Mouse (Mus musculus): ENCODE measurements at regions not wholly inside any gene's neighbourhood (a gene's known extent, or its start where the extent isn't known, plus 50 kb on each side); places are given as distances from the start of the nearest gene placed in this dataset.

DNA sequence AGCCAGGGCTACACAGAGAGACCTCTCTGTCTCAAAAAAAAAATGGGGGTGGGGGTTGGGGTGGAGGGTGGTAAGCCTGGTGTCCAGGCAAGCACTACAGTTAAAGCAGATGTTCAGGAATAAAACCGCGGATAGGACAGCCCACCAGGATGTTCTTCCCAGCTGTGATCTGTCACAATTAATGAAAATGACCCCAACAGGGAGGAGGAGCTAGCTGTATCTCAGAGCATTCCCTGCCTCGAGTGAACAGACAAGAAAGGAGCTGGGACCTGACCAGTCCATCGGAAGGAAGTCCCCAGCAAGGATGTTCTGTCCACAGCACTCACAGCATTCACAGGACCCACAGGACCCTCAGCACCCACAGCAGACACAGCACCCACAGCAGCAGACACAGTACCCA, 80.4 kb downstream of the Utp6 start:
- DNase-seq = no peak

- peak; percentile 95 for DNase-seq
Observed at GRCm38 (mm10) chr11:79878091-79878490, 84.1 kb downstream of the Utp6 start.

GRCm38 (mm10) chr11:79877184-79877745, 84.9 kb downstream of the Utp6 start:
- DNase-seq = no peak

GRCm38 (mm10) chr11:79871783-79872628, 90.2 kb downstream of the Utp6 start:
- DNase-seq = no peak

DNA sequence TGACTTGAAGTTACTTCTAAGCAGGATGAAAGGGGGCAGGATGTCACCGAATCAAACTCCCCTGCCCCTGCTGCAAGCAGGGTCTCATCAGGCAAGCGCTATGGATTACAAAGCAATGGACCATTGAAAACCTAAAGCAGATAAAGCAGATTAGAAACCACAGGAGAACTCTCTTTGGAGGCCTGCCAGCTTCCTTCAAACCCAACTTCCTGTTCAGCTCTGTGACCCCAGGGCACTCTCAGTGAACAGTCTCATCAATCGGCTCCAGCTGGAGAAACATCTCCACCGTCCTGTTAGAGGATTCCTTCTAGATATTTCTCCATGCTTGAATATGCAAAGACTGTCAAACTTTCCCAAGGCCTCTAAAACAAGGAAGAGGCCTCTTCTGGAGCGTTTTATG, 92.0 kb downstream of the Utp6 start:
- peak; percentile 95 for DNase-seq

DNA sequence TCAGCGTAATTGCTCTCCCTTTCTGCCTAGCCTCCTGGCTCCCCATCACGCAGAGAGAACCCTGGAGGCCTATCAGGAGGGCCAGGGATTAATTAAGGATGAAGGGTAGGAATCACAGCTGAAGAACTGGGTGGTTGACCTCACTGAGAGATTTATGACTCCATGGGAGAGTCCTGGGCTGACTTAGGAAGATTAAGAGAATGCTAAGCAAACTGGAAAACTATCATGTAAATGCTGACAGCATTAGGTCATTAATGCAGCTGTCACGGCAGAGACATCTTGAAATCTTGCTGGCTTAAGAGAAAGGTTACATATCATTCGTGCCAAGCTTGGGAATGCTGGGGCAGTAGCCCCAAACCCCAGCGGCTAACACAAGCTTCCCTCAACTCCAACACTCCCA, 93.2 kb downstream of the Utp6 start:
- no peak for DNase-seq

DNA sequence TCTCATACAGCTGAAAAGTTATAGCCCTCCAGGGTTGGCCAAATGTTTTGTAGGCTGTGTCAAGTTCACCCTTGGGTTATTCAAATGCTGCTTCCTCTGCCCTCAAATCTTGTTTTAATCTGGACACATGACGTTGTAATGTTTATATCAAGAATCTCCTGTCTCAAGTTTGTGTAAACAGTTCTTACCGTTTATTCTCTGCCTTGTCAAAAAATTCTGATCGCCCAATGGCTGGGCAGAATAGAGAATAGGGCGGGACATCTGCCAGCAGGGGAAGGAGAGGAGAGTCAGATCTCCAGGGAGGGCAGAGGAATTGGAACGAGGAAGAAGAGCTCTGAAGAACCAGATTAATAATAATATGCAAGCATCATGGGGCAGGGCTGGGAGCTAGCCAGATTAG, 97.4 kb downstream of the Utp6 start:
- no peak for DNase-seq

- DNase-seq = no peak
Observed at GRCm38 (mm10) chr11:79863487-79864175, 98.6 kb downstream of the Utp6 start.

- DNase-seq = no peak
Observed at GRCm38 (mm10) chr11:79860611-79861067, 101.6 kb downstream of the Utp6 start.

GRCm38 (mm10) chr11:79856376-79856775, 105.8 kb downstream of the Utp6 start:
- no peak for DNase-seq

- DNase-seq = no peak
Observed at GRCm38 (mm10) chr11:79849545-79849944, 112.6 kb downstream of the Utp6 start.

DNA sequence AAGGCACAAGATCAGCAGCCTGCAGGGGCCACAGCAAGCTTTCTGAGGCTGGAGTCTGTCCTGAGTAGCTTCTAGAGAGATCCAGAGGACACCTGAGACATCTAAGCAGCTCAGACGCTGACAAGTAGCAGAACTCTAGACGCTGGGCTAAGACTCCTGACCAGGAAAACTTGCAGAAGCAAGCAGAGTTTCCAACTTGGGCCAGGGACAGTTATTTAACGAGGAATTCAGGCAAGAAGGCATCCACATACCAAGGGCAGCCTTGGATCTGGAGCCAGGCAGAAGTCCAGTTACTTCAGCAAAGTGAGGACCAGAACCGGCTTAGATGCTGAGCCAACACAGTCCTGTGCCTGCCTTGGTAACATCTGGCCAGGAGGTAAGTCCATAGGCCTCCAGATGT, 117.8 kb downstream of the Utp6 start:
- no peak for DNase-seq

DNA sequence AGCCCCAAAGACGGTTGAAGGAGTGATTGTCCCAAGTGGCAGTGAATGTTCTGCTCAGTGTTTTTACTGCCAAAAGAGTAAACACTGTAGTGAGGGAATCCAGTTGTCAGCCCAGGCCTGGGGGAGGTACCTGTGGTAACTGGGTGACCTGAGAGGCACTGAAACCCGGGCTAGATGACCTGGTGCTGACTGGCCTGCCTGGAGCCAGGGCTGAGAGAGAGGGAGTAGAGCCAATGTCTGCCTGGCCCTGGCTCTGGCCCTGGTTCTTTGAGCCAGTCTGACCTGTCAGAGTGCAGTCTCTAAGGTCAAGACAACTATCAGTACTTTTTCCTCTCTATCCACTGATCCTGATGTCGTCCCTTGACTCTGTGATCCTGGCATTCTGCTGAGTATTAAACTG, 119.2 kb downstream of the Utp6 start:
- no peak for DNase-seq

DNA sequence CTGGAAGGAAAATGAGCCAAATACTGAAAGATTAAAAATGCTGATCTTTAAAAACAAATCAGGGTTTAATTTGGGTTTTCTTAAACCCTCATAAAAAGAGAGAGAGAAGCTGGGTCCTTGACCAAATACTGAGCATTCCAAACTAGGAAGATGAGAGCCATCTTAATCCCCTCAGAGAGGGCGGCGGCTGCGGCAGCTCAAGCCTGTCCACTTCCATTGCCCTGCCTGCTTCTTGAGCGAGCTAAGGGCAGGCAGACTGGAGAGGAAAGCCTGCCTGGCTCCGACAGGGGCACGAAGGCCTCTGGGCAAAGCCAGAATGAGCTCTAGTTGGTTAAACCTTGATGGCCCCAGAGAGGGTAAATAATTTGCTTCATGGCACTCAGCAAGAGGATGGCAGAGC, 122.2 kb downstream of the Utp6 start:
- DNase-seq = peak; percentile 57

GRCm38 (mm10) chr11:79838051-79838450, 124.1 kb downstream of the Utp6 start:
- DNase-seq = no peak

GRCm38 (mm10) chr11:79837076-79837990, 124.9 kb downstream of the Utp6 start:
- no peak for DNase-seq

DNA sequence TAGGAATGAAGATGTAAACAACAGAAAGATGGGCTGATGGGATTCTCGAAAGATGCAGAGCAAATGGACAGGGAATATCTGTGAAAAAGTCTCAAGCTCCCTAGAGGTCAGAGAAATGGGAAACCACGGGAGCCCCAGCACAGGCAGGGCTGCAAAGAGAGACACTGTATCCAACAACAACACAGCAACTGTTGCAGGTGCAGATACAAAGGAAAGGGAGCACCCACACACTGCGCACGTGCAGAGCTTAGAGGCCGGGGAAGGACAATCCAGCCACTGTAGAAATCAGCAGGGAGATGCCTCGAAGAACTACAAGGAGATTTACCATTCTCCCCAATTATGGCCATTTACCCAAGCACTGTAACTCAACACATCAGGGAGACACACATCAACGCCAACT, 126.3 kb downstream of the Utp6 start:
- DNase-seq = no peak

- no peak for DNase-seq
Observed at GRCm38 (mm10) chr11:79833817-79834216, 128.4 kb downstream of the Utp6 start.

- DNase-seq = peak; percentile 92
Observed at GRCm38 (mm10) chr11:79831591-79832320, 130.4 kb downstream of the Utp6 start.

DNA sequence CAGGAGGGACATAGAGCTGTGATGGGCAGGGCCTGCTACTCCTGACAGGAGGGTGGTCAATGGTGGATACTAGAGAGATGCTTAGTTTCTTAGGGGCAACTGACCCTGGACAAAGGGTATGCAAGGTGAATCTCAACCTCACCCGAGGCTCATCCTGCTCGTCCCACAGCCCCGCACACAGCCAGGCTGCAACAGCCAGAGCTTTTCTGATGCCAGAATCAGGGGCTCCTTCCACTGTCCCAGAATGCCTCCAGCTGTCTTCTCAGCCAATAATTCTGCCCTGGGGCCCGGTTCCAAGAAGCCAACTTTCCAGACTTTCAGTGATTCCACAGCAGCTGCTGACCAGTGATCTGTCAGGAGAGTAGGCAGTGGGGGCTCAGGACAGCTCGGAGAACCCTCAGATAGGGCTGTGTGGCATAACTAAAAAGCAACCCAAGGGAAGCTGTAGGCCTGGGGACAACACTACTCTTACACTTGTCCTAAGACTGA, 131.6 kb downstream of the Utp6 start:
- DNase-seq = no peak

DNA sequence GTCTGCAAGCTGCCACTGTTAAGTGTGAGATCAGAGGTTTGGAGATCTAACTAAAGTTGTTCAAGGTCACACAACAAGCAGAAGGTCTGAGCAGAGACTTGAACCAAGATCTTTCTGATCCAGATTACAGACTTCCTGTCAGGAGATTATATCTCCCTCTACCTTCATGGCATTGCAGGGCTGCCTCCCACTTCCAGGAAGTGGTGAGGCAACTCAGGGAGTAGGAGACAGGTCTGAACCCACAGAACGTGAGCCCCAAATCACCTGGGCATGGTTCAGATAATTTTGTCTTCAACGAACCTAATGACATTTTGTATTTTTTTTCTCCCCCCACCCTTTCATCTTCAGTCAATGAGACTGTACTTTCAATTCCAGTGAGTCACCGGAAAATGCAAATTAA, 135.2 kb downstream of the Utp6 start:
- DNase-seq = no peak

GRCm38 (mm10) chr11:79825881-79826280, 136.3 kb downstream of the Utp6 start:
- DNase-seq = no peak

Measured in heart, adult 11 months (tissue).